Mouse (Mus musculus) heart, postnatal 14 days (tissue): ENCODE measurements around the gene Eral1. TPM values are rescaled to one million over a fixed set of nuclear protein-coding genes. Genes with fewer than 3 reads are reported as not detected.

ENCODE experiments used
- DNase-seq, 2 experiments: peaks; one replicate each; pipeline ENCODE4 v3.0.0; 2021 to 2022
- intact Hi-C: fragments of 180-260 bp; cut with DNase I; formaldehyde crosslinking; loops from one replicate; pipeline ENCODE4 v1.15.1; 2025
- total RNA-seq, 2 experiments: library from RNA; stranded (reverse); gene quantifications; 2 replicates each; pipeline ENCODE4 v1.2.3; 2021

The Eral1 gene
- total RNA-seq, 2 experiments from 2014 or later, result 22.2 to 25.6 TPM

GRCm38 (mm10) chr11:78094504-78095143, 14.4 kb upstream of the Eral1 start, which contains the start of gene Fam222b:
TSS of gene Fam222b (plus strand) at chr11:78094660.
- intact Hi-C loops, result loop anchor here (2.0 kb wide), 1 partner anchor 20 kb away; no protein-coding TSS in a partner anchor
- peak; percentile 97 for DNase-seq

GRCm38 (mm10) chr11:78094137-78094503, 13.9 kb upstream of the Eral1 start:
- DNase-seq, result no peak
- intact Hi-C loops, result loop anchor here (2.0 kb wide), 1 partner anchor 21 kb away; no protein-coding TSS in a partner anchor

GRCm38 (mm10) chr11:78087756-78088281, 7.6 kb upstream of the Eral1 start:
- intact Hi-C loops, result no loop called here
- DNase-seq, result no peak

- DNase-seq, result no peak
- intact Hi-C loops, result no loop called here
These were observed 6.8 kb upstream of the Eral1 start for GRCm38 (mm10) chr11:78086925-78087479.

GRCm38 (mm10) chr11:78083595-78083994, 3.4 kb upstream of the Eral1 start:
- DNase-seq, result no peak
- intact Hi-C loops, result loop anchor here (5.0 kb wide), 1 partner anchor 64 kb away; no protein-coding TSS in a partner anchor

GRCm38 (mm10) chr11:78074666-78075065, 5.5 kb downstream of the Eral1 start:
- intact Hi-C loops, result no loop called here
- no peak for DNase-seq

GRCm38 (mm10) chr11:78074277-78074652, 5.9 kb downstream of the Eral1 start:
- intact Hi-C loops, result no loop called here
- DNase-seq, result no peak

- intact Hi-C loops, result no loop called here
These were observed 6.5 kb downstream of the Eral1 start for GRCm38 (mm10) chr11:78073577-78074276.

GRCm38 (mm10) chr11:78072425-78073130, 7.6 kb downstream of the Eral1 start:
- intact Hi-C loops, result no loop called here
- DNase-seq, result no peak

More at GRCm38 (mm10) chr11:78073577-78074276, 6.5 kb downstream of the Eral1 start:
- DNase-seq, result no peak

- DNase-seq, result no peak
- intact Hi-C loops, result no loop called here
These were observed 8.2 kb downstream of the Eral1 start for GRCm38 (mm10) chr11:78071938-78072337.

GRCm38 (mm10) chr11:78069646-78070045, 10.5 kb downstream of the Eral1 start:
- intact Hi-C loops, result no loop called here
- DNase-seq, result no peak

- no peak for DNase-seq
- intact Hi-C loops, result no loop called here
These were observed 11.1 kb downstream of the Eral1 start for GRCm38 (mm10) chr11:78069130-78069529.

GRCm38 (mm10) chr11:78067566-78067965, 12.6 kb downstream of the Eral1 start:
- intact Hi-C loops, result no loop called here
- no peak for DNase-seq

- no peak for DNase-seq
- intact Hi-C loops, result no loop called here
These were observed 13.5 kb downstream of the Eral1 start for GRCm38 (mm10) chr11:78066641-78067040.

GRCm38 (mm10) chr11:78065906-78066305, 14.3 kb downstream of the Eral1 start:
- intact Hi-C loops, result no loop called here
- no peak for DNase-seq

GRCm38 (mm10) chr11:78062563-78062962, 17.6 kb downstream of the Eral1 start:
- intact Hi-C loops, result loop anchor here (1.0 kb wide), 1 partner anchor 115 kb away; no protein-coding TSS in a partner anchor

GRCm38 (mm10) chr11:78059833-78060757, 20.1 kb downstream of the Eral1 start:
- peak; percentile 77 to 87 for DNase-seq
- intact Hi-C loops, result loop anchor here (2.0 kb wide), 2 partner anchors 93 to 119 kb away; no protein-coding TSS in a partner anchor

More at GRCm38 (mm10) chr11:78062563-78062962, 17.6 kb downstream of the Eral1 start:
- DNase-seq, result no peak

- no peak for DNase-seq
- intact Hi-C loops, result no loop called here
These were observed 23.2 kb downstream of the Eral1 start for GRCm38 (mm10) chr11:78056946-78057345.

- DNase-seq, result no peak
- intact Hi-C loops, result no loop called here
These were observed 27.1 kb downstream of the Eral1 start for GRCm38 (mm10) chr11:78053078-78053477.
